Mouse (Mus musculus): Measurements from ENCODE around the gene D5Ertd579e. TPM values are rescaled to one million over a fixed set of nuclear protein-coding genes. Genes with fewer than 3 reads are reported as not detected.

Gene D5Ertd579e
- total and polyA plus RNA-seq, 3 experiments: 13.7 to 29.4 (median 22.9) TPM

GRCm38 (mm10) chr5:36722415-36722856, 26.6 kb upstream of the D5Ertd579e start:
- Histone ChIP-seq H3K27ac (ENCODE audit: insufficient read depth, low read depth) (no peak overlapping the region), H3K9ac (ENCODE audit: insufficient read depth, low read depth) (no peak overlapping the region), H3K4me1 (ENCODE audit: control insufficient read depth in 1 of 2, insufficient read depth in 2 of 2) (peaks cover 13 to 30% of the 10 kb centered on the region in 2 experiments; a peak in 3 of 4 replicates), H3K79me2 (replicated peaks; ENCODE audit: control insufficient read depth, extremely low read depth, insufficient read depth, poor library complexity, severe bottlenecking) (no peaks in the 10 kb centered on the region), H3K36me3 (replicated peaks in 1 of 2; ENCODE audit: control insufficient read depth in 1 of 2, insufficient read depth in 1 of 2, low read length in 1 of 2) (no peaks in the 10 kb centered on the region), H3K4me3 (replicated peaks in 1 of 3; ENCODE audit: low read depth in 2 of 3, low read length in 2 of 3, poor library complexity in 1 of 3) (no peak overlapping the region), H3K9me3 (replicated peaks; ENCODE audit: low read length) (no peaks in the 10 kb centered on the region), H3K4me2 (ENCODE audit: insufficient read depth, low read depth, poor library complexity, severe bottlenecking) (no peak overlapping the region), H3K27me3 (replicated peaks) (no peaks in the 10 kb centered on the region)
- DNase-seq (ENCODE audit: extremely low read depth): no peak
- dilution Hi-C loops (cut with MboI; ENCODE audit: extremely low pct_ligation_motif_present, extremely low pct_unique_long_range_greater_than_20kb, low sequenced_read_pairs) (no loop called here), in situ Hi-C loops (cut with MboI; ENCODE audit: low pct_ligation_motif_present, low pct_unique_long_range_greater_than_20kb, low sequenced_read_pairs) (no loop called here)
- TF ChIP-seq CTCF (conservative IDR thresholded peaks at IDR 0.05 in 1 of 2, IDR thresholded peaks at IDR 0.05 in 1 of 2; ENCODE audit: low read depth in 2 of 2, low read length in 2 of 2) (no peak), RCOR1 (conservative IDR thresholded peaks at IDR 0.05; ENCODE audit: low read depth, low read length) (no peak), NRF1 (IDR thresholded peaks at IDR 0.05; ENCODE audit: low read depth, low read length) (no peak), TCF12 (IDR thresholded peaks at IDR 0.05; ENCODE audit: low read depth, low read length) (no peak), BHLHE40 (IDR thresholded peaks at IDR 0.05; ENCODE audit: low read depth, low read length) (no peak), GABPA (IDR thresholded peaks at IDR 0.05; ENCODE audit: insufficient replicate concordance, low read depth, low read length) (no peak), JUND (conservative IDR thresholded peaks at IDR 0.05; ENCODE audit: low read depth, low read length) (no peak), ETS1 (conservative IDR thresholded peaks at IDR 0.05; ENCODE audit: low read depth, low read length) (no peak), ZMIZ1 (IDR thresholded peaks at IDR 0.05; ENCODE audit: low read depth, low read length) (no peak), POLR2AphosphoS2 (IDR thresholded peaks at IDR 0.05; ENCODE audit: low read depth, low read length) (no peak), CHD2 (IDR thresholded peaks at IDR 0.05; ENCODE audit: low read length) (no peak), IRF4 (IDR thresholded peaks at IDR 0.05; ENCODE audit: low read depth, low read length) (no peak)

GRCm38 (mm10) chr5:36720710-36721375, 25.0 kb upstream of the D5Ertd579e start:
- Histone ChIP-seq H3K79me2 (replicated peaks; ENCODE audit: control insufficient read depth, extremely low read depth, insufficient read depth, poor library complexity, severe bottlenecking) (no peaks in the 10 kb centered on the region), H3K36me3 (replicated peaks in 1 of 2; ENCODE audit: control insufficient read depth in 1 of 2, insufficient read depth in 1 of 2, low read length in 1 of 2) (no peaks in the 10 kb centered on the region), H3K9ac (ENCODE audit: insufficient read depth, low read depth) (no peak overlapping the region), H3K9me3 (replicated peaks; ENCODE audit: low read length) (no peaks in the 10 kb centered on the region), H3K27ac (ENCODE audit: insufficient read depth, low read depth) (no peak overlapping the region), H3K4me1 (ENCODE audit: control insufficient read depth in 1 of 2, insufficient read depth in 2 of 2) (peaks cover 7 to 16% of the 10 kb centered on the region in 2 experiments; a peak in 3 of 4 replicates), H3K4me3 (replicated peaks in 1 of 3; ENCODE audit: low read depth in 2 of 3, low read length in 2 of 3, poor library complexity in 1 of 3) (no peak overlapping the region), H3K4me2 (ENCODE audit: insufficient read depth, low read depth, poor library complexity, severe bottlenecking) (no peak overlapping the region), H3K27me3 (replicated peaks) (no peaks in the 10 kb centered on the region)
- peak; percentile 77 for TF ChIP-seq BHLHE40 (IDR thresholded peaks at IDR 0.05; ENCODE audit: low read depth, low read length)
- no peak for TF ChIP-seq USF2 (conservative IDR thresholded peaks at IDR 0.05; ENCODE audit: low read depth, low read length)
- no peak for TF ChIP-seq ETS1 (conservative IDR thresholded peaks at IDR 0.05; ENCODE audit: low read depth, low read length)
- no peak for TF ChIP-seq SIN3A (IDR thresholded peaks at IDR 0.05; ENCODE audit: low read length)
- TF ChIP-seq IRF4 (IDR thresholded peaks at IDR 0.05; ENCODE audit: low read depth, low read length): 0 out of 2 replicates have a peak, but pooled peaks have one; percentile 17
- no peak for TF ChIP-seq MAZ (IDR thresholded peaks at IDR 0.05; ENCODE audit: low read depth, low read length)
- no peak for TF ChIP-seq ELF1 (IDR thresholded peaks at IDR 0.05; ENCODE audit: low read depth, low read length)
- no peak for TF ChIP-seq USF1 (IDR thresholded peaks at IDR 0.05; ENCODE audit: low read depth, low read length)
- in situ Hi-C loops (cut with MboI; ENCODE audit: low pct_ligation_motif_present, low pct_unique_long_range_greater_than_20kb, low sequenced_read_pairs) (no loop called here), dilution Hi-C loops (cut with MboI; ENCODE audit: extremely low pct_ligation_motif_present, extremely low pct_unique_long_range_greater_than_20kb, low sequenced_read_pairs) (no loop called here)
- DNase-seq (ENCODE audit: extremely low read depth): no peak

Measured in CH12.LX (cell line).